Mouse (Mus musculus) liver, adult 2 months (tissue): ENCODE data around the gene Retn.

Experiments used
- CTCF ChIP-seq: fragments of 200-500 bp; IDR thresholded peaks from 2 replicates; pipeline ENCODE4 v1.5.1; 2011; ENCODE audit warnings: low read depth, low read length, control low read depth
- POLR2A ChIP-seq: fragments of 200-500 bp; IDR thresholded peaks from 2 replicates; pipeline ENCODE4 v1.6.1; 2011; ENCODE audit warnings: low read length, control low read depth; ENCODE audit not compliant: insufficient read depth; ENCODE audit errors: extremely low read depth

DNA sequence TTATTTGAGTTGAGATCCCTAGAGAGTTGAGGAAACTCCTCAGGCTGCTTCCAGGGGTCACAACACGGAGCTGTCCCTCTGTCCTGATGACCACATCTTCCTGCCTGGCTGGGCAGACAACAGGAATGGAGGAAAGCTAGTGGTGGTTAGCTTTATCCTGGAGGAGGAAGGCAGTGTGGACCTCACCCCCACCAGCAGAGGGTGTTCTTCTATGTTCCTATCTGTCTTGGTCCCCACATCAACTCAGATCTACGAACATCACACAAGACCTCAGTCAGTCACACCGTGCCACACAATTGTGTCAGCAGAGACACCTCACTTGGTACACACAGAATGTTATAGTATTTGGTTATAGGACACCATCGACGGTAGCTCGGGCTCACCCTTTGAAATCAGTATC is 32.0 kb downstream of the Retn start:
- TF ChIP-seq CTCF (no peak), POLR2A (no peak)
